Mouse (Mus musculus) midbrain, embryonic 10.5 days (tissue): ENCODE results near the gene Gm26920. TPM values are rescaled to one million over a fixed set of nuclear protein-coding genes. Genes with fewer than 3 reads are reported as not detected.
"Not testable (repeated sequence)": the region's sequence is repeated elsewhere in the genome, so short reads cannot be mapped to it uniquely, and the experiment has no call there.

Experiments
- DNase-seq: peaks from one replicate; pipeline ENCODE4 v3.0.0-alpha.2; 2017; ENCODE audit warnings: low spot score
- H3K27ac ChIP-seq: fragments of 300-500 bp; sonication (generic); replicated peaks from 2 replicates; pipeline ENCODE4 v1.5.1; 2016; ENCODE audit warnings: mild to moderate bottlenecking
- H3K27me3 ChIP-seq: fragments of 300-500 bp; sonication (generic); 2 replicates; pipeline ENCODE4 v1.6.1; 2016; ENCODE audit warnings: low read depth, mild to moderate bottlenecking; ENCODE audit not compliant: poor library complexity, severe bottlenecking
- H3K36me3 ChIP-seq: fragments of 300-500 bp; sonication (generic); 2 replicates; pipeline ENCODE4 v1.6.1; 2016; ENCODE audit warnings: mild to moderate bottlenecking, moderate library complexity
- H3K4me1 ChIP-seq: fragments of 300-500 bp; sonication (generic); 2 replicates; pipeline ENCODE4 v1.6.1; 2016
- H3K4me3 ChIP-seq: fragments of 300-500 bp; sonication (generic); 2 replicates; pipeline ENCODE4 v1.5.1; 2016; ENCODE audit warnings: mild to moderate bottlenecking, moderate library complexity
- H3K9me3 ChIP-seq: fragments of 300-500 bp; sonication (generic); replicated peaks from 2 replicates; pipeline ENCODE4 v1.6.1; 2016; ENCODE audit warnings: mild to moderate bottlenecking
- WGBS: fragments of 180-500 bp; shearing (Covaris S2); methylation state at CpG from one replicate; pipeline ENCODE4 v1.1.7; 2016; 5-methylcytosine and 5-hydroxymethylcytosine counted together
- polyA plus RNA-seq: library from polyadenylated mRNA; unstranded; fragments of >200 nt; fragmentation: Nextera tagmentation; extraction: Ambion mirVana; gene quantifications from 2 replicates; pipeline ENCODE4 v1.2.1, GENCODE M21; 2016

Gm26920 gene
- 1.3 and 2.2 TPM in 2 replicates for polyA plus RNA-seq

GRCm38 (mm10) chr7:30090092-30090969 lies at the start of gene Gm26920, which contains the start of gene Zfp566:
Gene Gm26920 (minus strand): TSS chr7:30090410.
Gene Zfp566 (minus strand): TSS chr7:30090527.
- H3K27me3 ChIP-seq: no peaks in the 10 kb centered on the region
- peaks cover 5% of the 10 kb centered on the region for H3K9me3 ChIP-seq
- H3K4me1 ChIP-seq: peaks cover 37% of the 10 kb centered on the region
- H3K4me3 ChIP-seq: peak within 1 kb of the TSS; percentile 71
- WGBS: 0% methylated on average over 40 of the region's 40 CpGs
- DNase-seq: peak; percentile 99
- peak within 1 kb of the TSS; percentile 91 for H3K27ac ChIP-seq
- H3K36me3 ChIP-seq: peaks cover 20% of the 10 kb centered on the region

DNA sequence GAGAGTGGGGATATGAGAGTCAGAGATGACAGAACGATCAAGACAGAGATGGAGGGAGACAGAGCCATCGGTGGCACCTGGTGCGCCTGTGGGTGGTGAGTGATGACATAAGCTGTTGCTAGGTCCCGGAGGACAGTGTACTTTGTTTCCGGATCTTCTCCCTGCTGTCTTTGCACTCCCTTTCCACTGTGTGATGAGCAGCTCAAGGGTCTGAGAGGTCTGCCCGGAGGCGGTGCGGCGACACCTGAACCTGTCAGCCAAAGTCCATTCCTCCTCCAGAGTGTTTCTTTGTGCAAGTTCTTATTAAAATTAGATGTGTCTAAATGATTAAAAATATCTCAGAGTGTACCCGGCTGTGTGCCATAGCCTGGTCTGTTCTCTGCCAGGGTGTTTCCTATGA lies 46.6 kb upstream of the Gm26920 start:
- H3K27me3 ChIP-seq: no peaks in the 10 kb centered on the region
- peaks cover 90% of the 10 kb centered on the region for H3K36me3 ChIP-seq
- WGBS: 89% methylated on average over 10 of the region's 10 CpGs
- no peak overlapping the region for H3K4me3 ChIP-seq
- peaks cover 20% of the 10 kb centered on the region for H3K9me3 ChIP-seq
- no peak for DNase-seq
- H3K27ac ChIP-seq: no peak overlapping the region
- H3K4me1 ChIP-seq: no peaks in the 10 kb centered on the region

DNA sequence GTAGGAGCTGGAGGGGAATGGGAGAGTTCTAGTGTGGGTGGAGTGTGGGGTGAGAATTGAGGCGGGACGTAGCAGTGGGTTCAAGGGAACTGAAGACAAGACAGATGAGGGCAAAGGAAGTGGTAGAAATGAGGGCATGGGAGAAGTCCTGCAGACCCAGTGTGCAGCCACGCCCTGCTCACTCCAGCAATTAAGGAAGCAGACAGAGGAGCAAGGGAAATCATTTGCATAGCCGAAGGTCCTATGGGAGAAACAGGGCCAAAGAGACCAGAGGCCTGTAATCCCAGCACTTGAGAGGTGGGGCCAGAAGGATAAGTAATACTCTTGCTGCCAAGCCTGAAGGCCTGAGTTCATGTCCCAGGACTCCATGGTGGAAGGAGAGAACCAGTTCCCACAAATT lies 42.2 kb upstream of the Gm26920 start:
- DNase-seq: no peak
- Histone ChIP-seq H3K27ac (no peak overlapping the region), H3K4me3 (no peak overlapping the region), H3K36me3 (peaks cover 92% of the 10 kb centered on the region), H3K4me1 (no peaks in the 10 kb centered on the region), H3K27me3 (no peaks in the 10 kb centered on the region), H3K9me3 (peaks cover 20% of the 10 kb centered on the region)
- WGBS: 91% methylated on average over 4 of the region's 4 CpGs

DNA sequence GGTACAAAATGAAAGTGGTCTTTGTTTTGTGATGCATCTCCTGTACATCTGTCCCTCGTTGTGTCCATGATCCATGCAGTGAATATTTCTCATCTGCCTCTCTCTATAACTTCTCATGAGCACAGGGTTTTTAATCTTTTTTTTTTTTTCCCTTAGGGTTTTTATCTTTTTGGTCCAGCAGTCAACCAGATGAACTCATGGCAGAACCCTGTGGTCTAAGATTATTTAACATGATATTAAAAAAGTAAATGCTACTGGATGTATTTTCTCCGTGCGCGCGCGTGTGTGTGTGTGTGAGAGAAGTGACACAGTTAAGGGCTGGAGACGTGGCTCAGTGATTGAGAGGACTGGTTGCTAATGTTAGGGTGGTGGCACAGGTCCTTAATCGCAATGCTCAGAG lies 39.7 kb upstream of the Gm26920 start:
- WGBS: 97% methylated on average over 8 of the region's 8 CpGs
- peaks cover 93% of the 10 kb centered on the region for H3K36me3 ChIP-seq

GRCm38 (mm10) chr7:30122188-30122530 lies 31.9 kb upstream of the Gm26920 start:
- peaks cover 22% of the 10 kb centered on the region for H3K4me1 ChIP-seq
- H3K9me3 ChIP-seq: peaks cover 4% of the 10 kb centered on the region; the same call in 1 of the 2 replicates
- WGBS: 12% methylated on average over 15 of the region's 15 CpGs
- H3K36me3 ChIP-seq: peaks cover 24% of the 10 kb centered on the region
- peak overlapping the region; percentile 94 for H3K27ac ChIP-seq
- no peak for DNase-seq
- H3K27me3 ChIP-seq: no peaks in the 10 kb centered on the region
- peak overlapping the region; percentile 65 for H3K4me3 ChIP-seq

More for the DNA sequence above, 39.7 kb upstream of the Gm26920 start:
- DNase-seq: no peak
- H3K9me3 ChIP-seq: peaks cover 16% of the 10 kb centered on the region
- H3K27me3 ChIP-seq: no peaks in the 10 kb centered on the region
- no peaks in the 10 kb centered on the region for H3K4me1 ChIP-seq
- H3K27ac ChIP-seq: no peak overlapping the region
- H3K4me3 ChIP-seq: no peak overlapping the region

GRCm38 (mm10) chr7:30121308-30122187 lies 31.3 kb upstream of the Gm26920 start, which contains the start of gene Zfp382:
Gene Zfp382 (plus strand): TSS chr7:30121942.
- H3K27me3 ChIP-seq: no peaks in the 10 kb centered on the region
- peaks cover 22% of the 10 kb centered on the region for H3K4me1 ChIP-seq
- H3K4me3 ChIP-seq: peak within 1 kb of the TSS; percentile 65
- DNase-seq: peak; percentile 93
- WGBS: under 1% methylated on average over 61 of the region's 61 CpGs
- H3K36me3 ChIP-seq: peaks cover 17% of the 10 kb centered on the region
- H3K27ac ChIP-seq: peak within 1 kb of the TSS; percentile 94
- peaks cover 4% of the 10 kb centered on the region; the same call in 1 of the 2 replicates for H3K9me3 ChIP-seq

GRCm38 (mm10) chr7:30117935-30118334 lies 27.7 kb upstream of the Gm26920 start:
- H3K9me3 ChIP-seq: peaks cover 32% of the 10 kb centered on the region
- not testable (repeated sequence) for H3K27ac ChIP-seq, H3K4me3 ChIP-seq, H3K36me3 ChIP-seq, H3K27me3 ChIP-seq, DNase-seq
- peaks cover 20% of the 10 kb centered on the region for H3K4me1 ChIP-seq
- 93% methylated on average over 12 of the region's 12 CpGs for WGBS

- no peak for DNase-seq
- peaks cover 4% of the 10 kb centered on the region; the same call in 1 of the 2 replicates for H3K36me3 ChIP-seq
- no peak overlapping the region for H3K27ac ChIP-seq
- H3K27me3 ChIP-seq: no peaks in the 10 kb centered on the region
- 95% methylated on average over 5 of the region's 5 CpGs for WGBS
- no peak overlapping the region for H3K4me3 ChIP-seq
- peaks cover 32% of the 10 kb centered on the region for H3K9me3 ChIP-seq
- H3K4me1 ChIP-seq: peaks cover 2% of the 10 kb centered on the region; the same call in 1 of the 2 replicates
These were observed 25.9 kb upstream of the Gm26920 start for GRCm38 (mm10) chr7:30116076-30116475.

- Histone ChIP-seq H3K4me3 (no peak overlapping the region), H3K9me3 (peaks cover 26% of the 10 kb centered on the region), H3K4me1 (peaks cover 14% of the 10 kb centered on the region), H3K36me3 (peaks cover 74% of the 10 kb centered on the region), H3K27me3 (no peaks in the 10 kb centered on the region), H3K27ac (no peak overlapping the region)
- DNase-seq: no peak
- WGBS: 96% methylated on average over 13 of the region's 13 CpGs
These were observed 9.1 kb upstream of the Gm26920 start for GRCm38 (mm10) chr7:30099297-30099696.

GRCm38 (mm10) chr7:30095551-30096125 lies 5.4 kb upstream of the Gm26920 start:
- Histone ChIP-seq H3K9me3 (no peaks in the 10 kb centered on the region; the same call in 1 of the 2 replicates), H3K4me1 (peaks cover 25% of the 10 kb centered on the region), H3K27me3 (no peaks in the 10 kb centered on the region), H3K27ac (peak overlapping the region; percentile 98), H3K36me3 (peaks cover 37% of the 10 kb centered on the region), H3K4me3 (peak overlapping the region; percentile 75)
- WGBS: 21% methylated on average over 5 of the region's 5 CpGs
- DNase-seq: no peak

DNA sequence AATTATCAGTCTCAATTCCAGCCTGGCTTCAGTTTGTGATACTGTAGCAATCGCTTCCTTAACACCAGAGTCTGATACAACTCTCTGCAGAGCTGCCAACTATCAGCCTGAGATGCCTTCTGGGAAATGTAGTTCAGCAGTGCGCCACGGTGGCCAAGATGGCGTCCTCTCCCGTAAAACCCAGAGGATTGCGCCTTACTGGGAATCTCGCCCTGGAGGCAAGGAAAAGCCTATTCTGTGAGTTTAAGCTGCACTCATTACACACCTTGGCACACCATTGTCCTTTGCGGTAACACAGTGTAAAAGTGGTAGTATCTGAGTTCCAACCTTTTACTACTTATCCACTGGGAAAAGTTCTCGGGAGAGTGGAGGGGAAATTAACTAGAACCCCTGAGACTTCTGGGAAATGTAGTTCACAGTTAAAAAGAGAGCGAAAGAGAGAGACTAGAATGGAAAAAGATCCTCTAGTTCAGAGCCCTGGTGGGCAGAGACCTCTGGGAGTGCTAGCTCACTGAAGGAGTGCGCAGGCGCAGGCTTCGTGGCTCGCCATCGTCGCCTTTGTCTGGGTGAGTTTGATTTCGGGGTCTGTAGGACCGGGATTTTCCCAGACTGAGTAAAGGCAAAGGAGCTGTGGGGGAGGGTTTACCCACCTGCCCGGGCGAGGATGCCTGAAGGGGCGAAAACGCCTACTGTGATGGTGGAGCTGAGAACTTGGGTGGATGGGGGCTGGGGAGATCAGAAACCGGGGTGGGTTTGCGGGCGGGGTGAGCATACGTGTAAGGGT lies 4.6 kb upstream of the Gm26920 start, which contains the start of gene Zfp260:
Gene Zfp260, plus strand, starts transcription at position 132 of the 784 bp plus-strand sequence.
- Histone ChIP-seq H3K36me3 (peaks cover 29% of the 10 kb centered on the region), H3K27ac (peak within 1 kb of the TSS; percentile 98), H3K4me1 (peaks cover 25% of the 10 kb centered on the region), H3K27me3 (no peaks in the 10 kb centered on the region), H3K9me3 (no peaks in the 10 kb centered on the region; the same call in 1 of the 2 replicates), H3K4me3 (peak within 1 kb of the TSS; percentile 75)
- DNase-seq: peak; percentile 95
- under 1% methylated on average over 26 of the region's 26 CpGs for WGBS
